Mouse (Mus musculus): Measurements from ENCODE around the gene Fcf1. TPM values are rescaled to one million over a fixed set of nuclear protein-coding genes. Genes with fewer than 3 reads are reported as not detected.

The Fcf1 gene
- polyA plus RNA-seq, 1 experiment: 68.1 TPM

DNA sequence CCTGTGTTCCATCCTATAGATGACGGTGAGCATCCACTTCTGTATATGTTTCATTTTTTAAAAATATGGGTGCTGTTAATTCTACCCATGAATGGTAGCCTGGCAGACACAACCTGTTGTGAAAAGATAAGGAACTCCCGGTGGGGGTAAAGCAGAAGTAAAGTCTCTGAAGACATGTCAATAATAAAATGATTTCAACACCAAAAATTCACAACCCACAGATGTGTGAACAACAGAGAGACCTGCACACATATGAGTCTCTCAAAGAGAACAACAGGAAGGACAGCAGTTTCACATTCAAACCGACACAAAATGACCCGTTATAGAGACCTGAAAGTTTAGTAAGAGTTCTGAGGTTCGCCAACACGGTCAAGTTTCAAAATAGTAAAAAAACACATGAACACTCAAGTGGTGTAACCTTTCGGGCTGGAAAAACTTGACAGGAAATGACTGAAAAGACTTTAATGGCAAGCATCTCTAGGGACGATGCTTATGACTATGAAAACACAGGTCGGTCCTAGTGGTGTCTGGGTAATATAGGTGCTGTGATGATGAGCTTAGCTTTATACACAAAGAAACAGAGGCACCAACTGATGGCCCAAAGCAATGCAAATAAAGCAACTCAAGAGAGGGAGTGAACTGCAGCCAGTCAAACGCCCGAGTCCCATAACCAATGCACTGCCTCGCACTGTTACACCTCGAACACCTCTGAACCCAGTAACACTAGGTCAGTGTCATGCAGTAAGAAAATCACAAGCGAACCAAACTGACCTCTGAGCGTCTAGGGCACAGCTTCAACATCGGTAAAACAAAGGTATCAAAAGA, 1.7 kb upstream of the Fcf1 start:
- Histone ChIP-seq H3K27ac (ENCODE audit: control insufficient read depth, insufficient read depth, low read depth, low read length) (no peak overlapping the region), H3K27me3 (ENCODE audit: control insufficient read depth, insufficient read depth, low read length) (no peaks in the 10 kb centered on the region), H3K4me3 (ENCODE audit: control insufficient read depth, low read depth, low read length) (peak overlapping the region; percentile 91; the same call in 1 of the 2 replicates), H3K36me3 (ENCODE audit: control insufficient read depth, insufficient read depth, low read length) (no peaks in the 10 kb centered on the region; the same call in 1 of the 2 replicates), H3K4me1 (ENCODE audit: control insufficient read depth, insufficient read depth, low read length) (peaks cover 4% of the 10 kb centered on the region)
- no peak for TF ChIP-seq POLR2A (IDR thresholded peaks at IDR 0.05; ENCODE audit: control insufficient read depth, low read depth, low read length)
- no peak for TF ChIP-seq CTCF (IDR thresholded peaks at IDR 0.05; ENCODE audit: control insufficient read depth, insufficient read depth, insufficient replicate concordance, low read depth, low read length)

DNA sequence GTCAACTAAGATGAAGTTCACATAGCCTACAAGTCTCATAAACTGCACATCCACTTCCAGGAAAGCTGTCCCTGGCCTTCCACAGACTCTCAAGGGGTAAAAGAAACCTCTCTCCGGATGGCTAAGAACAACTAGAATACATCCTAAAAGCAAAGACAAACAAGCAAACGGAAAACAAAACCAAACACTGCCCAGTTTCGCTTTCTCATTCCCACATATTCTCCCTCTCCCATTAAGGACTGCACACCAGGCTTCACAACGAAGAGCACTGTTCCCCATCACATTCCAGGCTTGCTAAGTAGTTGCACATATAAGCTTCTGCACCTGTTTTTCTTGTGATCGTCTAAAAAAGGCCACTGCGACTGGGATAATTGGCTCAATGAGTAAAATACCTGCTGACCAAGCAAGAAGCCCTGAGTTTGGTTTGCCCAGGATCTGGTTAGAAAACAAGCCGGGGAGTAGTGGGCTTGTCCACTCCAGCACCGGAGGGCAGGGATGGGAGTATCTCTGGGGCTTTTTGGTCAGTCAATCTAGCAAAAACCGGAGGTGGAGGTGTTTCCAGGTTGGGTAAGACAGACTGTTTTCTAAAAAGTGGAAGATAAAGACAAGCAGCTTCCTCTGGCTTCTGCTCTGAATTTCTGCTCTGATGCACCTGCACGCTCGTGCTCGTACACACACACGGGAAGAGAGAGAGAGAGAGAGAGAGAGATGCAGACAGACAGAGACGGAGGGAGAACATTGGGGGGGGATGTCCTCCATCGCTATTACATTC, 855 bp upstream of the Fcf1 start:
- Histone ChIP-seq H3K27ac (ENCODE audit: control insufficient read depth, insufficient read depth, low read depth, low read length) (peak overlapping the region; percentile 80), H3K27me3 (ENCODE audit: control insufficient read depth, insufficient read depth, low read length) (no peaks in the 10 kb centered on the region), H3K36me3 (ENCODE audit: control insufficient read depth, insufficient read depth, low read length) (peaks cover 1% of the 10 kb centered on the region; the same call in 1 of the 2 replicates), H3K4me3 (ENCODE audit: control insufficient read depth, low read depth, low read length) (peak overlapping the region; percentile 91), H3K4me1 (ENCODE audit: control insufficient read depth, insufficient read depth, low read length) (peaks cover 4% of the 10 kb centered on the region)
- TF ChIP-seq CTCF (IDR thresholded peaks at IDR 0.05; ENCODE audit: control insufficient read depth, insufficient read depth, insufficient replicate concordance, low read depth, low read length): no peak
- no peak for TF ChIP-seq POLR2A (IDR thresholded peaks at IDR 0.05; ENCODE audit: control insufficient read depth, low read depth, low read length)

DNA sequence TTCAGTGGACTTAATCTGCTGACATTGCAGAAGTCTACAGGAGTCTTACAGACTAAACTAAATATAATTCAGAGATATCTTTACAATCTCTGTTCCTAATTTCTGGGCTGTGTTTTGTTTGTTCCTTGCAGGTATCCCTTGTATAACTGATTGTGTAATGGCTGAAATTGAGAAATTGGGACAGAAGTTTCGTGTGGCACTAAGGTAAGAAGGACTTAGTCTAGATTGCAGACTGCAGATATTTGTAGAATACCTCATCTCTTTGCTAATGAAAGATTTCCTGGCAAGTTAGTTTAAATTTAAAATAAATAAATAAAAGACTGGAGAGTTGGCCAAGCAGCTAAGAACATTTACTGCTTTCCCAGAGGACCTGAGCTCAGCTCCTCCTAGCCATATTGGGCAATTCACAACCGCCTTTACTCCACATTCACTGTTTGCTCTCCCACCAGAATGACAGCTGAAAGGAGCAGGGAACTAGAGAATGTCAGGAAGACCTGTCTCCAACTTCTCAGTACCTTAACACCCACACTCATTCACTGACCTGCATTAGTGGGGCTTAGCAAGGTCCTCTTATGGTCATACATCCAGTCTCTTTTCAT, 8.7 kb downstream of the Fcf1 start:
- no peaks in the 10 kb centered on the region for H3K4me1 ChIP-seq (ENCODE audit: control insufficient read depth, insufficient read depth, low read length)
- no peak for TF ChIP-seq POLR2A (IDR thresholded peaks at IDR 0.05; ENCODE audit: control insufficient read depth, low read depth, low read length)
- TF ChIP-seq CTCF (IDR thresholded peaks at IDR 0.05; ENCODE audit: control insufficient read depth, insufficient read depth, insufficient replicate concordance, low read depth, low read length): no peak
- H3K27ac ChIP-seq (ENCODE audit: control insufficient read depth, insufficient read depth, low read depth, low read length): no peak overlapping the region
- peaks cover 3% of the 10 kb centered on the region for H3K36me3 ChIP-seq (ENCODE audit: control insufficient read depth, insufficient read depth, low read length)
- no peaks in the 10 kb centered on the region for H3K27me3 ChIP-seq (ENCODE audit: control insufficient read depth, insufficient read depth, low read length)
- H3K4me3 ChIP-seq (ENCODE audit: control insufficient read depth, low read depth, low read length): no peak overlapping the region

DNA sequence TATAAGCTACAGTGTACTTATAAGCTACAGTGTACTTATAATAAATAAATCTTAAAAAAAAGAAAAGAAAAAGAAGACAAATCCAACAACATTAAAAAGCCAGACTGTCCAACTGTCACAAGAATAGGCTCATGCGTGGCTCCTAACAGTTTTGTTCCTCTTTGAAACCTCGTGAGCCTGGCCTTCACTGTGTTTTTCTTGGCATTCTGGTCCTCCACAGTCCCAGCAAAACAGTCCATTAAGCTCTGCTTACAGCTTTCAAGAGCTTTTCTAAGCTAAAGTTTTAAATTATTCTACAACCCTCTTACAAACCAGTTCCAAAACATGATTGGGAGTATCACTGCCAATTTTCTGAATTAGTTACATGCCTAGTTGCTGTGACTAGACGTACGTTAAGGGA, 18.8 kb downstream of the Fcf1 start:
- no peaks in the 10 kb centered on the region for H3K4me1 ChIP-seq (ENCODE audit: control insufficient read depth, insufficient read depth, low read length)
- no peak overlapping the region for H3K4me3 ChIP-seq (ENCODE audit: control insufficient read depth, low read depth, low read length)
- TF ChIP-seq CTCF (IDR thresholded peaks at IDR 0.05; ENCODE audit: control insufficient read depth, insufficient read depth, insufficient replicate concordance, low read depth, low read length) (no peak), POLR2A (IDR thresholded peaks at IDR 0.05; ENCODE audit: control insufficient read depth, low read depth, low read length) (no peak)
- no peak overlapping the region for H3K27ac ChIP-seq (ENCODE audit: control insufficient read depth, insufficient read depth, low read depth, low read length)
- no peaks in the 10 kb centered on the region for H3K27me3 ChIP-seq (ENCODE audit: control insufficient read depth, insufficient read depth, low read length)
- H3K36me3 ChIP-seq (ENCODE audit: control insufficient read depth, insufficient read depth, low read length): no peaks in the 10 kb centered on the region

DNA sequence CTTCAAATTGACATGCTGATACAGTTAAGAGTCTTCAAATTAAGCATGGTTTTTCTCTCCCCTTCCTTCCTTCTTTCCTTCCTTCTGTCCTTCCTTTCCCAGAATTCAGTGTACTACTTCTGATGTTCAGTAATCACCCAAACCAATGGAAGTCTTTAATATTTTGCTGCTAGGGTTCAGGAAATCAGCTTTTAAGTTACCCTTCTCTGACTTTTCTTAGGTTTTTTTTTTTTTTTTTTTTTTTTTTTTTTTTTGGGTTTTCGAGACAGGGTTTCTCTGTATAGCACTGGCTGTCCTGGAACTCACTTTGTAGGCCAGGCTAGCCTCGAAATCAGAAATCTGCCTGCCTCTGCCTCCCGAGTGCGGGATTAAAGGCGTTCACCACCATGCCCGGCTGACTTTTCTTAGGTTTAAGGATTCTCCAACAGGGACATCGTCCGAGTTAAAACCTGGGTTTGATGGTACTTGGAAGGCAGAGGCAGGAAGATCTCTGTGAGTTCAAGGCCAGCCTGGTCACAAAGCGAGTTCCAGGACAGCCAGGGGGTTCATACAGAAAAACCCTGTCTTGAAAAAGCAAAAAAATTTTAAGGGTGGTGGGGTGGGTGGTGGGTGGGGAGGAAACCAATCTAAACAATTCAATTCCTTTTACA, 24.5 kb downstream of the Fcf1 start:
- H3K4me1 ChIP-seq (ENCODE audit: control insufficient read depth, insufficient read depth, low read length): peaks cover 3% of the 10 kb centered on the region; the same call in 1 of the 2 replicates
- no peaks in the 10 kb centered on the region for H3K27me3 ChIP-seq (ENCODE audit: control insufficient read depth, insufficient read depth, low read length)
- peak overlapping the region; percentile 82 for H3K4me3 ChIP-seq (ENCODE audit: control insufficient read depth, low read depth, low read length)
- TF ChIP-seq CTCF (IDR thresholded peaks at IDR 0.05; ENCODE audit: control insufficient read depth, insufficient read depth, insufficient replicate concordance, low read depth, low read length) (no peak), POLR2A (IDR thresholded peaks at IDR 0.05; ENCODE audit: control insufficient read depth, low read depth, low read length) (no peak)
- H3K36me3 ChIP-seq (ENCODE audit: control insufficient read depth, insufficient read depth, low read length): no peaks in the 10 kb centered on the region; the same call in 1 of the 2 replicates
- no peak overlapping the region for H3K27ac ChIP-seq (ENCODE audit: control insufficient read depth, insufficient read depth, low read depth, low read length)

DNA sequence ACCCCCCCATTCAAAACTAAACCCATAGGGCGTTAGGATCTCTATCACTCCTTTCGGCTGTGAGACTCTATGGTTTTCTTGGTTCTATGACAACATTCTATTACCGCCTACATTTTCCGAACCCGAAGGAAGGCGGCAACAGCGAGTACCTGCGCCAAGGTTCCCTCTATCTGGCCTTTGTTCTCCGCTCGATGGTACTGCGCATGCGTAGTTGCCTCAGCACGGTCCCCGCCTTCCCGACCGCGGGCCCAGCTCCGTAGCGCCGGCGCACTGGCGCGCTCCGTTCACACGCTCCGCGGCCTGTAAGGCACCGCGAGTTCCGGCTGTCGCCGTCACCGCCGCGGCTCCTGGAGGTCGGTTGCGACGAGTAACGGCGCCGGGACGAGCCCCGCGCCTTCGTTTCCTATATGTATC, 25.4 kb downstream of the Fcf1 start, which contains the start of gene Ylpm1:
Ylpm1 (plus strand) TSS at position 239 of the 414 bp plus-strand sequence.
- Histone ChIP-seq H3K36me3 (ENCODE audit: control insufficient read depth, insufficient read depth, low read length) (no peaks in the 10 kb centered on the region; the same call in 1 of the 2 replicates), H3K27me3 (ENCODE audit: control insufficient read depth, insufficient read depth, low read length) (no peaks in the 10 kb centered on the region), H3K4me1 (ENCODE audit: control insufficient read depth, insufficient read depth, low read length) (peaks cover 3% of the 10 kb centered on the region; the same call in 1 of the 2 replicates), H3K27ac (ENCODE audit: control insufficient read depth, insufficient read depth, low read depth, low read length) (peak within 1 kb of the TSS; percentile 84), H3K4me3 (ENCODE audit: control insufficient read depth, low read depth, low read length) (peak within 1 kb of the TSS; percentile 92)
- TF ChIP-seq CTCF (IDR thresholded peaks at IDR 0.05; ENCODE audit: control insufficient read depth, insufficient read depth, insufficient replicate concordance, low read depth, low read length) (peak; percentile 70; the same call in 1 of the 2 replicates), POLR2A (IDR thresholded peaks at IDR 0.05; ENCODE audit: control insufficient read depth, low read depth, low read length) (peak; percentile 97)

Measured in testis, adult 2 months (tissue).